Mouse (Mus musculus) Muller cell, postnatal 12 days (primary cell): Measurements from ENCODE around the gene Eif2b5.
A peak's percentile ranks its signal among the peaks of the same experiment; 100 is the strongest.

Experiments
- DNase-seq: peaks from one replicate; pipeline ENCODE4 v3.0.0-alpha.2; 2015; ENCODE audit errors: inconsistent ontology term

Eif2b5 gene

GRCm38 (mm10) chr16:20537071-20537471 is 38.5 kb downstream of the Eif2b5 start:
- peak; percentile 82 for DNase-seq

DNA sequence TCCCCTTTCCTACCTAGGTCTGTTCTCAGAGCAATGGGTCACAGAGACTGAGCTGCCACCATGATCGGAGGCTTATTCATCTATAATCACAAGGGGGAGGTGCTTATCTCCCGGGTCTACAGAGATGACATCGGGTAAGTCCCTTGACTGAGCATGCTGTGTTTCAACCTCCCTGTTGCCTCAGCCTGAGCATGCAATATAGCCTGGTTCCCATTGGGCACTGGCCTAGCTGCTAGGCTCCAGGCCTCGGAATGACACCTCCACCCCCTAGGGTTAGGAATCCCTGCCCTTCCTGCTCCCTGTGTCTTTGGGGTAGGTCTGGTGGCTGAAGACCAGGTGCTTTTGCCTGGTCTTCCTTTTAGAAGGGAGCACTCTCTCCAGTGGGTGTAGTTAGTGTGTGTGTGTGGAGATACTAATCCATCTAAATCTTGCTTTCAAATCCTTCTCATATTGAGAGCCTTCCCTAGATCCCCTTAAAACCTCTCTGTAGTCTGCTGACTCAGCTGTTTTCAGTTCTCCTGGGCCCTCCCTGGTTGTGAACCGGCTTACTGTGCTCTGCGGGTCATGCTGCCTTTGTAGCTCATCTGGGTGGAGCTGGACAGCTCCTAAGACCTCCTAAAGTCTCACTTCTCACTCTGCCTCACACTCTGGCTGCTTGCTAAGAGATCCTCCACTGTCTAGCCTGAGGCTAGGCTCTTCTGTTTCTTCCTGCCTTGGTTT is 39.1 kb downstream of the Eif2b5 start:
- DNase-seq, result no peak

DNA sequence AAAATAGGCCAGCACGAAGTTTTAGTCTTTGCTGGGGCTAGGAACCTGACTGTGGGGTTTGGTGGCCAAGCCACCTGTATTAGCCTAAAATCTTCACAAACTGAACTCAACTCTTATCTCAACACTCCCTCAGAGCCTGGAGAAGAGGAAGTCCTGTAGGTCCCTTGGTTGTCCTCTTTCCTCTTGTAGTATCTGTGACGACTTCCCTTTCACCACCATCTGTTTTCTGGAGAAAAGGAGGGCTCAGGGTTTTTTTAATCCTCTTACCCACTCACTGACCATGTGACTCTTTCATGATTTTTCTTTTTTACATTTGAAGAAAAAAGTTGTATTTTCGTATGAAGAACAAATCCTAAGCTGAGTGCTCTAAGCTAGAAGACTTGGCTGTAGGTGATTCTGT is 41.0 kb downstream of the Eif2b5 start:
- no peak for DNase-seq

DNA sequence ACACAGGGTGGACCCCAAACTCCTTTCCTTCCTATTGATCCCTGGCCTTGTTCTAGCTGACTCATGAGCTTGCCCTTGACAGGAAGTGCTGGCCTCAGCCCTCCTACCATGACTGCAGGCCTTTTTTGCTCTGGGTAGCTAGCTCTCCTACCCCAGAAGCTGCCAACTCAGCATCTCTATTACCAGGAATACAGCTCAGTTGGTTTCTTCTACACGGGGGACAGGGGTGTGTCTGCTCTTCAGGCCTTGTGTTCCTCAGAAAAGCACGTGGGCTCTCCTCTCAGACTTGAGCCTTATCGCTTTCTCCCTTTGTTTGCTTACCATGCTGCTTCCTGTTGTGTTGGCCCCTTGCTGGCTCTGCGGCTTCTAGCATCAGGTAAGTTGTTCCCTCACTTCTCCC is 41.8 kb downstream of the Eif2b5 start:
- no peak for DNase-seq

GRCm38 (mm10) chr16:20545696-20546095 is 47.1 kb downstream of the Eif2b5 start:
- DNase-seq, result no peak

- no peak for DNase-seq
Measured at GRCm38 (mm10) chr16:20547423-20547822, 48.8 kb downstream of the Eif2b5 start.

DNA sequence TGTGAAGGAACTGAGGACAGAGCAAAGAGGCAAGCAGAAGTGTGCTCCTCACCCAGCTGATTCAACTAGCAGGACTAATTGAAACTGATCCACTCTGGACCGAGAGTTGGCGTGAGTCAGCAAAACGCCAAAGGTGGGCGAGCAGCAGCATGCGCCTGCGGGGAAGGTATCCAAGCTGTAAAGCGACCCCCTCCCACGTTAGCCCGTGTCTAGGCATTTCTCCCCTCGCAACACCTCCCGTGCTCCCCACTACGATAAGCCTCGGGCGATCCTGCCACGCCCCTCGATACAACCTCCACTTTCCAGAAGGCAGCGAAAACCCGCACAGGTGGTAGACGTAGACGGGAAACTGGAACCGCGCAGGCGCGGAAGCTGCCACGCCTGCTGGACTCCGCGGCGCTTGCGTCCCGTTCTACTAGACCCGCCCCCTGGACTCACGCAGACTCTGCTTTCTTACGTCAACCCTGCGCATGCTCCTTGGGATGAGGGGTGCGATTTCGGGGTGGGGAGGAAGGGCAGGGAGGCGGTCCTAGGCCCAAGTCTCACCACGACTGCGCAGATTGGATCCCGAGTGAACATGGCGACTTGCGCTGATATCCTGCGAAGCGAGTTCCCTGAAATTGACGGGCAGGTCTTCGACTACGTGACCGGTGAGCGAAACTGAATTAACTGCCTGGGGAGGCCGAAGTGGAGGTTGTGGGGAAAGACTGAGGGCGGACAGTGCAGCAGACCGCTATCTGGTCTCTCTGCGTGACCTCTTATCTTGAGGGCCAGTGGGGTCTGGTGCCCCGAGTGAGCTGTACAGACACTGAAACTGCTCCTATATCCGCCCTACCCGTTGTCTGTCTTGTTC is 49.7 kb downstream of the Eif2b5 start, which contains the start of gene Abcf3:
Gene Abcf3, plus strand, starts transcription at position 482 of the 853 bp plus-strand sequence.
- DNase-seq, result peak; percentile 100

DNA sequence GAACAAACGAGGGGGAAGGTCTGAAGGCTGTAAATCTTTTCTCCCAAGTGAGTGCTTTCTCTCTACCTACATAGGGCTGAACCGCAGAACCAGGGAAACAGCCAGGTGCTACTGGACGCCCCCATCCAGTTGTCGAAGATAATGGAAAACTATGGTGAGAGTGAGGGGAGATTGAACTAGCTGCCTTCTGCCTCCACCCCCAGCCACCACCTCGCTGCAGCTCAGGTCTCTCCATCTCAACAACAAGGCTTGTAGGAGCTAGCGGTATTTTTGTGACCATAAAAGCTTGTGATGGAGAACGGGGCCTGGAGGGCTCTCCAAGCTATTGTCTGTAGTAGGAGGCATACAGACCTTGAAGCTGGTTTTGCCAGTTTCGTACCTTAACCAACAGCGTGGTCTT is 50.5 kb downstream of the Eif2b5 start:
- DNase-seq, result no peak

DNA sequence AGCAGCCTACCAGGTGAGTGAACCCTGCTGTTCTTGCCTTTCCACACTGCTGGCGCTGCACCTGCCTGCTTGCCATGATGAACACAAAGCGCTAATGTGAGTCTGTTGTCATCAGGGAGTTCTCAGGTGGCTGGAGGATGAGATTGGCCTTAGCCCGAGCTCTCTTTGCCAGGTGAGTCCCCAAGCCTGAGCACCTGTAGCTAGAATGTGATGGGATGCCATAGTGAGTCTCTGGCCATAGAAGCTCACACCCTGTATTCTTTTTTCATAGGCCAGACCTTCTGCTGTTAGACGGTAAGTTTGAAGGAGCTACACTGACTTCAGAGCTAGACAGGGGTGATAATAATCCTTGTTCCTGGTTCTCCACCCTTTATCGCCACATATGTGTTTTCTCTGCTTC is 53.1 kb downstream of the Eif2b5 start:
- no peak for DNase-seq

GRCm38 (mm10) chr16:20552594-20552993 is 54.0 kb downstream of the Eif2b5 start:
- DNase-seq, result no peak

- no peak for DNase-seq
Measured at GRCm38 (mm10) chr16:20555000-20555399, 56.4 kb downstream of the Eif2b5 start.

DNA sequence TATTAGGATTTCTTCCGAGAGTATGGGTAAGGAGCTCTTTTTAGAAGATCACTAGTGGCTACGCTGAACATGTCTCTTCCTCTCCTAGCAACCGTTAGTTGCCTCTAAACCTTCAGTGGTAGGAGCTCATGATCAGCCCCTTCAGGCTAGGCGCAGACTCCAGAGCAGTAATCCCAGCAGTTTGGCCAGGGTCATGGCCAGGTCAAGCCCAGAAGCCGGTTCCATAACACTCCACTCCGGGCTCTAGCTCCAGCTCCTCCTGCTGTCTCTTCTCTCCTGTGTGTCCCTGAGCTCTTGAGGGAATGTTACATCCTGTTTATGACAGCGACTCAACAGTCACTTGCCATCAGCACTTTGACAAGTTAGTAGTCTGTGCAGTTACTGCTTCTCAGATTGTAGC is 58.8 kb downstream of the Eif2b5 start:
- DNase-seq, result no peak
